Mouse (Mus musculus): Measurements from ENCODE around the gene Svs6. TPM values are rescaled to one million over a fixed set of nuclear protein-coding genes. Genes with fewer than 3 reads are reported as not detected.
A peak's percentile ranks its signal among the peaks of the same experiment; 100 is the strongest.

The Svs6 gene
- polyA plus RNA-seq, 1 experiment: not detected

DNA sequence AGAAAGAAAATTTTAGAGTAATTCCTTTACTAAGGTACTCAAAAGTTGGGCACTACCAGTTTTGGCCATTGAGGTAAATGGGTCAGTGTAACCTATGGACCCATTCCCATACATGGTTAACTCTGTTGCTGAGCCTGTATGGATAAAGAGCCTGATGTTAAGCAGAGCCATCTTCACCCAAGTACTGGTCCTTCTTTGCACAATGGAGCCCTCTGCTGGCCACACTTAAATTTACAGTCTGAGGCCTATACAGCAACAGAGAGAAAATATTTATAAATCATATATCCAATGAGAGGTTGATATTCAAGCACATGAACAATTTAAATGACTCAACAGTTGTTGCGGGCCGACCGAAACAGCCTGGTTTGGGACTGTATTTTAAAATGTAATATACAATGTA is 32.4 kb downstream of the Svs6 start:
- no peaks in the 10 kb centered on the region for H3K27me3 ChIP-seq (ENCODE audit: control insufficient read depth, insufficient read depth, low read length)
- H3K27ac ChIP-seq (ENCODE audit: insufficient read depth, low read length): no peak overlapping the region
- 95% methylated on average over 3 of the region's 3 CpGs for WGBS
- peak in 1 of 2 experiments; percentile 16 for DNase-seq
- H3K4me3 ChIP-seq (replicated peaks; ENCODE audit: insufficient read depth, low read depth, low read length): no peak overlapping the region
- TF ChIP-seq POLR2A (IDR thresholded peaks at IDR 0.05; ENCODE audit: borderline replicate concordance, insufficient read depth, low read length): no peak
- peak; percentile 21; the same call in 1 of the 2 replicates for TF ChIP-seq CTCF (IDR thresholded peaks at IDR 0.05; ENCODE audit: borderline replicate concordance, insufficient read depth, low read depth, low read length)
- H3K4me1 ChIP-seq (ENCODE audit: control insufficient read depth, insufficient read depth, low read length): no peaks in the 10 kb centered on the region

- TF ChIP-seq POLR2A (IDR thresholded peaks at IDR 0.05; ENCODE audit: borderline replicate concordance, insufficient read depth, low read length): no peak
- Histone ChIP-seq H3K27ac (ENCODE audit: insufficient read depth, low read length) (no peak overlapping the region), H3K4me3 (replicated peaks; ENCODE audit: insufficient read depth, low read depth, low read length) (no peak overlapping the region), H3K27me3 (ENCODE audit: control insufficient read depth, insufficient read depth, low read length) (no peaks in the 10 kb centered on the region), H3K4me1 (ENCODE audit: control insufficient read depth, insufficient read depth, low read length) (no peaks in the 10 kb centered on the region)
- 90% methylated on average over 3 of the region's 3 CpGs for WGBS
- DNase-seq: no peak
These were observed 36.1 kb downstream of the Svs6 start for GRCm38 (mm10) chr2:164352697-164353096.

GRCm38 (mm10) chr2:164353356-164353755 is 36.8 kb downstream of the Svs6 start:
- H3K4me1 ChIP-seq (ENCODE audit: control insufficient read depth, insufficient read depth, low read length): no peaks in the 10 kb centered on the region
- WGBS: 84% methylated on average over 11 of the region's 11 CpGs
- DNase-seq: no peak
- no peaks in the 10 kb centered on the region for H3K27me3 ChIP-seq (ENCODE audit: control insufficient read depth, insufficient read depth, low read length)
- no peak for TF ChIP-seq POLR2A (IDR thresholded peaks at IDR 0.05; ENCODE audit: borderline replicate concordance, insufficient read depth, low read length)
- no peak for TF ChIP-seq CTCF (IDR thresholded peaks at IDR 0.05; ENCODE audit: borderline replicate concordance, insufficient read depth, low read depth, low read length)
- H3K4me3 ChIP-seq (replicated peaks; ENCODE audit: insufficient read depth, low read depth, low read length): no peak overlapping the region
- H3K27ac ChIP-seq (ENCODE audit: insufficient read depth, low read length): no peak overlapping the region

- H3K27ac ChIP-seq (ENCODE audit: insufficient read depth, low read length): no peak overlapping the region
- H3K27me3 ChIP-seq (ENCODE audit: control insufficient read depth, insufficient read depth, low read length): no peaks in the 10 kb centered on the region; the same call in 1 of the 2 replicates
- DNase-seq: no peak
- TF ChIP-seq POLR2A (IDR thresholded peaks at IDR 0.05; ENCODE audit: borderline replicate concordance, insufficient read depth, low read length) (no peak), CTCF (IDR thresholded peaks at IDR 0.05; ENCODE audit: borderline replicate concordance, insufficient read depth, low read depth, low read length) (no peak)
- H3K4me1 ChIP-seq (ENCODE audit: control insufficient read depth, insufficient read depth, low read length): no peaks in the 10 kb centered on the region
- WGBS: 78% methylated on average over 11 of the region's 11 CpGs
- H3K4me3 ChIP-seq (replicated peaks; ENCODE audit: insufficient read depth, low read depth, low read length): no peak overlapping the region
These were observed 39.8 kb downstream of the Svs6 start for GRCm38 (mm10) chr2:164356177-164356967.

DNA sequence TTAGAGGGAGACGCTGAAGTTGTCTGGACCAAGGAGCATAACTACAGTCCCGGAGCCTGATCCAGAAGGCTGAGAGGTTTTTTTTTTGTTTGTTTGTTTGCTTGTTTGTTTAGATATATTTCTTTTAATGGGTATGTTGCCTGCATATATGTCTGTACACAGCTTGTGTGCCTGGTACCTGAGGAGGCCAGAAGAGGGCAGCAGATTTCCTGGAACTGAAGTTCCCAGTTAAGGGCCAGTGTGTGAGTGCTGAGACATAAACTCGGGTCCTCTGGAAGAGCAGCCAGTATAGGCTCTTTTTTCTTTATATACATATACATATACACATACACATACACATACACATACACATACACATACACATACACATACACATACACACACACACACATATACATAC is 41.8 kb downstream of the Svs6 start:
- DNase-seq: no peak
- Histone ChIP-seq H3K4me3 (replicated peaks; ENCODE audit: insufficient read depth, low read depth, low read length) (no peak overlapping the region), H3K27me3 (ENCODE audit: control insufficient read depth, insufficient read depth, low read length) (no peaks in the 10 kb centered on the region; the same call in 1 of the 2 replicates), H3K4me1 (ENCODE audit: control insufficient read depth, insufficient read depth, low read length) (no peaks in the 10 kb centered on the region), H3K27ac (ENCODE audit: insufficient read depth, low read length) (no peak overlapping the region)
- TF ChIP-seq CTCF (IDR thresholded peaks at IDR 0.05; ENCODE audit: borderline replicate concordance, insufficient read depth, low read depth, low read length): no peak
- TF ChIP-seq POLR2A (IDR thresholded peaks at IDR 0.05; ENCODE audit: borderline replicate concordance, insufficient read depth, low read length): no peak
- WGBS: 84% methylated on average over 3 of the region's 3 CpGs

DNA sequence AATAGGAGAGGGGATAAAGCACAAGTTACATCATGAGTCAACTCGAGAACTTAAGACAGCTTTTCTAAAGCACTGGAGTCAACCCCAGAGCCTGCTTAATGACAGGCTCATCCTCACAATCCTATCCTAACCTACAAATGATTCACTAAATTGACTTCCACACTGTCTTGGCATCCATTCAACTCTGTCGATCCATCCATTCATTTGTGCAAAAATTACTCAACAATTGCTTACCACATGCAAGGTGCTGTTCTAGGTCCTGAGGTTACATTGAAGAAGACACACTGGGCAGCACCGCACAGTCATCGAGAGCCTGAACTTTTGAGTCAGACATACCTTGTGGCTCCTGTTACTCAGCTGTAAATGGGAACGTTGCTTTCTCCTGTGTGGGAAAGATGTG is 42.5 kb downstream of the Svs6 start:
- Histone ChIP-seq H3K4me3 (replicated peaks; ENCODE audit: insufficient read depth, low read depth, low read length) (no peak overlapping the region), H3K27me3 (ENCODE audit: control insufficient read depth, insufficient read depth, low read length) (no peaks in the 10 kb centered on the region; the same call in 1 of the 2 replicates), H3K4me1 (ENCODE audit: control insufficient read depth, insufficient read depth, low read length) (no peaks in the 10 kb centered on the region), H3K27ac (ENCODE audit: insufficient read depth, low read length) (no peak overlapping the region)
- WGBS: 72% methylated on average over 5 of the region's 5 CpGs
- no peak for DNase-seq
- TF ChIP-seq POLR2A (IDR thresholded peaks at IDR 0.05; ENCODE audit: borderline replicate concordance, insufficient read depth, low read length) (no peak), CTCF (IDR thresholded peaks at IDR 0.05; ENCODE audit: borderline replicate concordance, insufficient read depth, low read depth, low read length) (no peak)

DNA sequence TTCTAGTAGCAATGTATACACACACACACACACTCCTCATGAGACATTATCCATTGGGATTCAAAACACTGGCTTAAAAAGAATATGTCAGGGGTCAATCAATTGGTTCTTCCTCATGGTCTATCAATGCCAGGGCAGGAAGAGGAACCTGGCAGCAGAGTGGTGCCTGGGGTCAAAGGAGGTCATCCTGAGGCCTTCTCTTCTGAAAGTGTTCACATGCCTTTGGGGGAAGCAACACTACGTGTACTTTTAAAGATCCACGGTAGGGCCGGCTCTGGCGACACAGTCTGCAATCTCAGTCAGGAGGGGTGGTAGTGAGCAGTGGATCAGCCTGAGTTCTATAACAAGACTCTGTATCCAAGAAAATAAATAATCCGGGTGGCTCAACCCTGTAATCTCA is 43.1 kb downstream of the Svs6 start:
- H3K27ac ChIP-seq (ENCODE audit: insufficient read depth, low read length): no peak overlapping the region
- H3K4me3 ChIP-seq (replicated peaks; ENCODE audit: insufficient read depth, low read depth, low read length): no peak overlapping the region
- DNase-seq: no peak
- TF ChIP-seq CTCF (IDR thresholded peaks at IDR 0.05; ENCODE audit: borderline replicate concordance, insufficient read depth, low read depth, low read length) (no peak), POLR2A (IDR thresholded peaks at IDR 0.05; ENCODE audit: borderline replicate concordance, insufficient read depth, low read length) (no peak)
- no peaks in the 10 kb centered on the region; the same call in 1 of the 2 replicates for H3K27me3 ChIP-seq (ENCODE audit: control insufficient read depth, insufficient read depth, low read length)
- no peaks in the 10 kb centered on the region for H3K4me1 ChIP-seq (ENCODE audit: control insufficient read depth, insufficient read depth, low read length)
- 71% methylated on average over 5 of the region's 5 CpGs for WGBS

DNA sequence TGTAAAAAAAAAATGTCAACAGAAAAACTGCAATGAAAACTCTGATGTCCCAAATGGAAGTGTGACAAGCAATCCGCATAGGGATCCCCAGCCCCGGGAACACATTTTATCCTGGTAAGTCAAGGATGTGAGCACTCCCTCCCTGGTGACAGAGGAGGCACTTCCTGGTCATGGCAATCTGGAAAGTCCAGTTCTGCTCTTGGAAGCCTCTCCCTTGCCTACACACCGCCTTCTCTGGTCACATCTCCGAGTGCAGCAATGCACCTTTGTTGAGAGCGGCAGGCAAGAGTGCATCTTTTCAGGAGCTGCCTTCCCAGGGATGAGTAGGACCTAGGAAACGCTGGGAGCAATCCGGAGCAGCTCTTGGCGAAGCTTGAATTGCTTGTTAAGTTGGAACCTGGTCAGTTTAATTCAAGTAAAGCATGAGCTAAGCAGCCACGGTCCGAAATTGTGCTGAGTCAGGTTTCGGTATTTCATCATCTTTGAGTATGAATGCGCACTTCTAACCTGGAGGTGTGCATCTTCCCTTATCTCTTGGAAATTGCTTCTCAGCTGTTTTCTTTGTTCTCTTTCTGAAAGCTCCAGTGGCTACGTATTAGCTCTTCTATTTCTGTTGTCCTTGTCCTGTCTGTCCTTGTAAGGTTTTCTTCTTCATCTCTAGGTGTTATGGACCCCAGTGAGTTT is 44.6 kb downstream of the Svs6 start:
- Histone ChIP-seq H3K27me3 (ENCODE audit: control insufficient read depth, insufficient read depth, low read length) (no peaks in the 10 kb centered on the region; the same call in 1 of the 2 replicates), H3K4me3 (replicated peaks; ENCODE audit: insufficient read depth, low read depth, low read length) (no peak overlapping the region), H3K4me1 (ENCODE audit: control insufficient read depth, insufficient read depth, low read length) (no peaks in the 10 kb centered on the region), H3K27ac (ENCODE audit: insufficient read depth, low read length) (no peak overlapping the region)
- no peak for DNase-seq
- WGBS: 37% methylated on average over 13 of the region's 13 CpGs
- no peak for TF ChIP-seq CTCF (IDR thresholded peaks at IDR 0.05; ENCODE audit: borderline replicate concordance, insufficient read depth, low read depth, low read length)
- TF ChIP-seq POLR2A (IDR thresholded peaks at IDR 0.05; ENCODE audit: borderline replicate concordance, insufficient read depth, low read length): no peak

All from cerebellum, adult 2 months (tissue).